Mouse (Mus musculus): Measurements from ENCODE around the gene Gcdh. TPM values are rescaled to one million over a fixed set of nuclear protein-coding genes. Genes with fewer than 3 reads are reported as not detected.
A peak's percentile ranks its signal among the peaks of the same experiment; 100 is the strongest.

Gene Gcdh
- polyA plus RNA-seq, 1 experiment from 2014 or later, result 35.7 TPM

DNA sequence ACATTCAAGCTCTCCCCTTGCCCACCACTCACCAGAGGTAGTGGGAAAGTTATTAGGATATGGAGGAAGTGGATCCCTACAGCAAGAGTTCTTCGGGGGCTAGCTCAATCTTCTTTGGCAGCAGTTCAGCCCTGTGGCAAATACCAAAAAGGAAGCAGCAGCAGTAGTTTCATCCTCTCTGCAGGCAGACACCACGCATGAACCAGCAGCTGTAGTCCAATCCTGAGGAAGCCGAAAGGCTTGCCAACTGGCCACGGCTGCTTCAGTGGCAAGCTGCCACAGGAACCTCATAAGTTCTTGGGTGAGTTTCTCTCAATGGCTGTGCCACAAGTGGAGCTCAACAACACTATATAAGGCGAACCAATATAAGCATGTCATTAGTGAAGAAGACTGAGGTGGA, 2.2 kb upstream of the Gcdh start:
- 88% methylated on average over 5 of the region's 5 CpGs for WGBS
- ATAC-seq (replicated peaks; ENCODE audit: low FRiP score, low TSS enrichment, low read depth), result no peak
- H3K9ac ChIP-seq (ENCODE audit: low read length), result no peak overlapping the region
- no peaks in the 10 kb centered on the region for H3K36me3 ChIP-seq (ENCODE audit: control insufficient read depth, insufficient read depth, low read length)
- no peaks in the 10 kb centered on the region for H3K27me3 ChIP-seq (replicated peaks; ENCODE audit: control insufficient read depth, insufficient read depth, low read length)
- no peak overlapping the region for H3K4me2 ChIP-seq (ENCODE audit: low read length)
- DNase-seq (ENCODE audit: low spot score), result no peak
- H3K9me3 ChIP-seq (ENCODE audit: control insufficient read depth, low read length), result no peaks in the 10 kb centered on the region
- H3K27ac ChIP-seq (ENCODE audit: low read depth), result no peak overlapping the region
- no peak overlapping the region for H3K4me3 ChIP-seq (ENCODE audit: low read depth, low read length)
- peaks cover 8% of the 10 kb centered on the region for H3K4me1 ChIP-seq (replicated peaks; ENCODE audit: control insufficient read depth, insufficient read depth, low read length)

DNA sequence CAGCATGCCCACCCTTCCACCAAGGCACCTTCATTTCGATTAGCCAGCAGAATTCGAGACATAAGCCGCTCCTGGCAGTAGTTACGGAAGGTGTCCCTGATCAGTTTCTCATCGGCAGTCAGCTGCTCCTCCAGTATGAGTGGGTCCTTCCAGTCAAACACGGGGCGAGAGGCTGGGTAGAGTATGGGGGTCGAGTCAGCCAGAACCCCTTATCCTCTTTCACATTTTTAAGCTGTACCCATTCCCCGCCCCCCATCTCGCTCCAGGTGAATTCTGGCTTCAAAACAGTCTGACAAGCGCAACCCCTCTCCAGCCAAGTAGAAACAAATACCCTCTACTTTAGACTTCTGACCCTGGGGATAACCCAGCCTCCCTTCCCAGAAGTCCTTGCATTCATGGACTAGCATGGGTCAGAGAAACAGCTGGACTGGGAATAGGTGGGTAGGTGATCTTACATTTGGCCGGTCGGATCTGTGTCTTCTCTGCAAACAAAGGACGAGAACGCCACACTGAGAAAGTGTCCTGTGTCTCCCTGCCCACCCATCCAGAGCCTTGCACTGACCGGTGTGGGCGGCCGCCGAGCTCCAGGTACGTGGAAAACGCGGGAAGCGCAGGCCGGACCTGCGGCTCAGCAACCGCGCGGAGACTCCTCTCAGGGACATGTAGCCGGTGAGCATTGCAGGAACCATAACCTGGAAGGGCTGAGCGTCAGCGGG, 570 bp downstream of the Gcdh start:
- peak overlapping the region; percentile 58 for H3K9ac ChIP-seq (ENCODE audit: low read length)
- WGBS, result 8% methylated on average over 31 of the region's 31 CpGs
- no peak overlapping the region for H3K27ac ChIP-seq (ENCODE audit: low read depth)
- no peaks in the 10 kb centered on the region for H3K27me3 ChIP-seq (replicated peaks; ENCODE audit: control insufficient read depth, insufficient read depth, low read length)
- H3K36me3 ChIP-seq (ENCODE audit: control insufficient read depth, insufficient read depth, low read length), result peaks cover 16% of the 10 kb centered on the region
- H3K4me1 ChIP-seq (replicated peaks; ENCODE audit: control insufficient read depth, insufficient read depth, low read length), result peaks cover 8% of the 10 kb centered on the region
- ATAC-seq (replicated peaks; ENCODE audit: low FRiP score, low TSS enrichment, low read depth) (peak; percentile 47; the same call in 1 of the 2 replicates), DNase-seq (ENCODE audit: low spot score) (no peak)
- H3K9me3 ChIP-seq (ENCODE audit: control insufficient read depth, low read length), result no peaks in the 10 kb centered on the region
- H3K4me3 ChIP-seq (ENCODE audit: low read depth, low read length), result peak overlapping the region; percentile 74
- H3K4me2 ChIP-seq (ENCODE audit: low read length), result peak overlapping the region; percentile 87

DNA sequence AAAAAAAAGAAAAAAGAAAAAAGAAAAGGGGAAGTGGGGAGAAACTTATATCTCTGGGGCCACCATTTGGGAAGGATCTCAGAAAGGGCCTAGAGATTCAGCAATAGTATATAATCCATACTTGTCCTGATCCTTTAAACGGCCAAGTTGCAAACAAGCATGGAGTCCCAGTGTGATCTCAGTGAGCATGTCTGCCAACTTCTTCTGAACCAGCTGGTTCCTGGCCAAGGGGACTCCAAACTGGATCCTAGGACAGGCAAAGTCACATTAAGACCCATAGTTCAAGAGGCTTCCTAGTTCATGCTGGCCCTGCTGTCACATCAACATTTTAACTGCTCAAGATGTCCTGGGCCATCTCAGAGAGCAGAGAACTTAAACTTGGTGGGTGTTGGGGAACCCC, 4.6 kb downstream of the Gcdh start:
- Histone ChIP-seq H3K27me3 (replicated peaks; ENCODE audit: control insufficient read depth, insufficient read depth, low read length) (no peaks in the 10 kb centered on the region), H3K36me3 (ENCODE audit: control insufficient read depth, insufficient read depth, low read length) (peaks cover 41% of the 10 kb centered on the region), H3K9ac (ENCODE audit: low read length) (no peak overlapping the region), H3K4me2 (ENCODE audit: low read length) (no peak overlapping the region), H3K27ac (ENCODE audit: low read depth) (no peak overlapping the region), H3K4me1 (replicated peaks; ENCODE audit: control insufficient read depth, insufficient read depth, low read length) (peaks cover 4% of the 10 kb centered on the region), H3K4me3 (ENCODE audit: low read depth, low read length) (no peak overlapping the region), H3K9me3 (ENCODE audit: control insufficient read depth, low read length) (no peaks in the 10 kb centered on the region)
- no peak for ATAC-seq (replicated peaks; ENCODE audit: low FRiP score, low TSS enrichment, low read depth)
- DNase-seq (ENCODE audit: low spot score), result no peak
- 96% methylated on average over 1 of the region's 1 CpGs for WGBS

DNA sequence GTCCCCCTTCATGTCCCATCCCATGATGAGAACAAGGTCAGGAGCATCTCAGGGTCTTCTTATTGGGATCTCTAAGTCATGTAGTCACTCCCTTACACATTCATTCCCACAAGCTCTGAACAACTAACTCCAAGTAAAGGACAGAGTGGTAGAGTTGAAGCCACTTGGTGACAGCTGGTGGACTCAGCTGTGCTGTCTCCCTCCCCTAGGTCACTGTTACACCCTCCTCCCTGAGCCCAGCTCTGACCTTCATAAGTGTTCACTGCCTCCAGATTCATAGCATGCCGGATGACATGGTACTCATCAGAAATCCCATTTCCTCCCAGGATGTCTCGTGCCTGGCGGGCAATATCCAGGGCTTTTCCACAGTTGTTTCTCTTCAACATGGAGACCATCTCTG, 5.4 kb downstream of the Gcdh start:
- Histone ChIP-seq H3K9me3 (ENCODE audit: control insufficient read depth, low read length) (no peaks in the 10 kb centered on the region), H3K27ac (ENCODE audit: low read depth) (no peak overlapping the region), H3K36me3 (ENCODE audit: control insufficient read depth, insufficient read depth, low read length) (peaks cover 41% of the 10 kb centered on the region), H3K9ac (ENCODE audit: low read length) (no peak overlapping the region), H3K27me3 (replicated peaks; ENCODE audit: control insufficient read depth, insufficient read depth, low read length) (no peaks in the 10 kb centered on the region), H3K4me2 (ENCODE audit: low read length) (no peak overlapping the region), H3K4me1 (replicated peaks; ENCODE audit: control insufficient read depth, insufficient read depth, low read length) (peaks cover 4% of the 10 kb centered on the region), H3K4me3 (ENCODE audit: low read depth, low read length) (no peak overlapping the region)
- DNase-seq (ENCODE audit: low spot score) (no peak), ATAC-seq (replicated peaks; ENCODE audit: low FRiP score, low TSS enrichment, low read depth) (no peak)
- WGBS, result 90% methylated on average over 3 of the region's 3 CpGs

DNA sequence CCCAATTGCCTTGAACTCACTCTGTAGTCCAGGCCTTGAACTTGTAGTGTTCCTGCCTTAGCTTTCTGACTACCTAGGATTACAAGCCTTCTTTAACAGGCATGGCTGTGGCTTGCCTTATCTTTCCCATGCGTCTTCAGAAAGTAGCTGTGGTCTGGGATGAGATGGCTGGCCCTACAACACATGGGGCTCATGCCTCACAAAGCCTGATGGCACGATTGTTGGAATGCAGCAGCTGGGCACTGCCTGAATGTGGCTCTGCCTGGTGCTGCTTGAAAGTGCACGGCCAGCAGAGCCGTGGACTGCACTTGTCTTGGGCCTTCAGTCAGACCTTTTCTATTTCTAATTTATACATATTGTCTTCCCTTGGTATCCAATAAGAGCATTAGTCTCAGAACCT, 9.0 kb downstream of the Gcdh start:
- H3K4me2 ChIP-seq (ENCODE audit: low read length), result no peak overlapping the region
- no peak overlapping the region for H3K9ac ChIP-seq (ENCODE audit: low read length)
- H3K9me3 ChIP-seq (ENCODE audit: control insufficient read depth, low read length), result no peaks in the 10 kb centered on the region
- H3K27ac ChIP-seq (ENCODE audit: low read depth), result no peak overlapping the region
- H3K36me3 ChIP-seq (ENCODE audit: control insufficient read depth, insufficient read depth, low read length), result peaks cover 37% of the 10 kb centered on the region
- no peaks in the 10 kb centered on the region for H3K4me1 ChIP-seq (replicated peaks; ENCODE audit: control insufficient read depth, insufficient read depth, low read length)
- DNase-seq (ENCODE audit: low spot score), result no peak
- 86% methylated on average over 4 of the region's 4 CpGs for WGBS
- no peak overlapping the region for H3K4me3 ChIP-seq (ENCODE audit: low read depth, low read length)
- H3K27me3 ChIP-seq (replicated peaks; ENCODE audit: control insufficient read depth, insufficient read depth, low read length), result no peaks in the 10 kb centered on the region
- no peak for ATAC-seq (replicated peaks; ENCODE audit: low FRiP score, low TSS enrichment, low read depth)

DNA sequence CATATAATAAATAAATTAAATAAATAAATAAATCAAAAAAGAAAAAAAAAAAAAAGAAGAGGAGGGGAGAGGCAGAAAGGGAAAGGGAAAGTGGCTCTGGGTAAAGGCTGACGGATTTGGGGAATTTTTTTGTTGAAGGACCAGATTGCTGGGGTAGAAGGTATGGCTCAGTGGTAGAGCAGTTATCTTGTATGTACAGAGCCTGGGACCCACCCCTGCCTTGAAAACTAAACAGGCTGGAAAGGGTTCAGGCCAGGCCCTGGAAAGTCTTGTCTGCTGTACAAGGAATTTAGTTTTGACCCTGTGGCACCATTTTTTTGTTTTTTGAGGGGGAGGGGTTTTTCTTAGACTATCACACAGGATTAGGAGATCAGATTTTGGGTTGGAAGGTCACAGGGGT, 14.8 kb downstream of the Gcdh start:
- Histone ChIP-seq H3K27ac (ENCODE audit: low read depth) (no peak overlapping the region), H3K36me3 (ENCODE audit: control insufficient read depth, insufficient read depth, low read length) (no peaks in the 10 kb centered on the region), H3K27me3 (replicated peaks; ENCODE audit: control insufficient read depth, insufficient read depth, low read length) (no peaks in the 10 kb centered on the region), H3K4me3 (ENCODE audit: low read depth, low read length) (no peak overlapping the region), H3K9ac (ENCODE audit: low read length) (no peak overlapping the region), H3K4me1 (replicated peaks; ENCODE audit: control insufficient read depth, insufficient read depth, low read length) (no peaks in the 10 kb centered on the region), H3K9me3 (ENCODE audit: control insufficient read depth, low read length) (no peaks in the 10 kb centered on the region), H3K4me2 (ENCODE audit: low read length) (no peak overlapping the region)
- ATAC-seq (replicated peaks; ENCODE audit: low FRiP score, low TSS enrichment, low read depth) (no peak), DNase-seq (ENCODE audit: low spot score) (no peak)
- 88% methylated on average over 1 of the region's 1 CpGs for WGBS

DNA sequence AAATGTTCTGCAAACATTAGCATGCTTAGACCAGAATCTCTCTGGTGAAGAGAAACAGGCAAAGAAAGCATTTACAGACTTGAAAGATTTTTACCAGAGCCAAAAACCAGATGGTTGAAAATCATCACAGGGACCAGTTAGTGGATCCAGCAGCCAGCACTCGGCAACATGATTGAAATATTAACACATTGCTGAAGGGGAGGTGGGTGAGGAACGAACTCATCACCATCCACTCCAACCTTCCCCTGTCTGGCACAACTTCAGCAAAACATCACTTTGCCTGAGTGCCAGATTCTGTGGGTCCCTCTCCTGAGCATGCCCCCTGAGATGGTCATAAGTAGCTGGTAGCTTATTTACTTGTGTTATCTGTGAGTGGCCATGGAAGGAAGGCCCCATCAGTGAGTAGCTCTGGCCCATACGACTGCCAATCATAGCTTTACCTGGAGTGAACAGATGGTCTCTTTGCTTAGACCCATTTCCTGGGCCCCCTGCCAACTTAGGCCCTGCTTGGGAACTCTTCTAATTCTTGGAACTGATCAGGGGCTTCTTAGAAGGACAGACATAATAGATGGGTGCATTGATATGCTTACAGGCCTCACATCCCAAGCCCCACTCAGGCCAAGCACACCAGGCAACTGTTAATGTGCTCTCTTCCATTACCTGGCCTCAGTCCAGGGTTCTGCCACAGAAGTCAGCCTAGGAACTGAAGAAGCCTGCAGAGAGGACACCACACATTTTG, 16.3 kb downstream of the Gcdh start:
- 82% methylated on average over 3 of the region's 3 CpGs for WGBS
- no peak for ATAC-seq (replicated peaks; ENCODE audit: low FRiP score, low TSS enrichment, low read depth)

DNA sequence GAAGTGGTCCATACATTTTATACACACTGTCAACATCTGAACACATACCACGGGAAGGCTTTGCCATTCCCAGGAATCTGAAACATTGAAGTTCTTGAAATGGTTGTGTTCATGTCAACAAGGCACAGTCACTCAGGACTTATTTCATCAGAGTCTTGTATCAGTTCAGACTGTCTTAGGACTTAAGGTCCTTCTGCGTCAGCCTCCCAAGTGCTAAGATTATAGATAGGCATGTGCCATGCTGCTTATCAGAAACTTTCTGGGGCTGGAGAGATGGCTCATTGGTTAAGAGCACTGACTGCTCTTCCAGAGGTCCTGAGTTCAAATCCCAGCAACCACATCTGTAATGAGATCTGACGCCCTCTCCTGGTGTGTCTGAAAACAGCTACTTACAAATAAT, 19.4 kb downstream of the Gcdh start:
- peaks cover 13% of the 10 kb centered on the region for H3K4me1 ChIP-seq (replicated peaks; ENCODE audit: control insufficient read depth, insufficient read depth, low read length)
- no peak for ATAC-seq (replicated peaks; ENCODE audit: low FRiP score, low TSS enrichment, low read depth)
- DNase-seq (ENCODE audit: low spot score), result no peak
- H3K9me3 ChIP-seq (ENCODE audit: control insufficient read depth, low read length), result no peaks in the 10 kb centered on the region
- 87% methylated on average over 3 of the region's 3 CpGs for WGBS
- H3K27ac ChIP-seq (ENCODE audit: low read depth), result no peak overlapping the region
- H3K36me3 ChIP-seq (ENCODE audit: control insufficient read depth, insufficient read depth, low read length), result no peaks in the 10 kb centered on the region
- no peak overlapping the region for H3K4me3 ChIP-seq (ENCODE audit: low read depth, low read length)
- H3K4me2 ChIP-seq (ENCODE audit: low read length), result no peak overlapping the region
- no peaks in the 10 kb centered on the region for H3K27me3 ChIP-seq (replicated peaks; ENCODE audit: control insufficient read depth, insufficient read depth, low read length)
- no peak overlapping the region for H3K9ac ChIP-seq (ENCODE audit: low read length)

More for the DNA sequence above, 16.3 kb downstream of the Gcdh start:
- H3K36me3 ChIP-seq (ENCODE audit: control insufficient read depth, insufficient read depth, low read length), result no peaks in the 10 kb centered on the region
- H3K27ac ChIP-seq (ENCODE audit: low read depth), result no peak overlapping the region
- peaks cover 6% of the 10 kb centered on the region for H3K4me1 ChIP-seq (replicated peaks; ENCODE audit: control insufficient read depth, insufficient read depth, low read length)
- no peaks in the 10 kb centered on the region for H3K9me3 ChIP-seq (ENCODE audit: control insufficient read depth, low read length)
- DNase-seq (ENCODE audit: low spot score), result no peak
- no peak overlapping the region for H3K9ac ChIP-seq (ENCODE audit: low read length)
- H3K4me2 ChIP-seq (ENCODE audit: low read length), result no peak overlapping the region
- H3K4me3 ChIP-seq (ENCODE audit: low read depth, low read length), result no peak overlapping the region
- H3K27me3 ChIP-seq (replicated peaks; ENCODE audit: control insufficient read depth, insufficient read depth, low read length), result no peaks in the 10 kb centered on the region

DNA sequence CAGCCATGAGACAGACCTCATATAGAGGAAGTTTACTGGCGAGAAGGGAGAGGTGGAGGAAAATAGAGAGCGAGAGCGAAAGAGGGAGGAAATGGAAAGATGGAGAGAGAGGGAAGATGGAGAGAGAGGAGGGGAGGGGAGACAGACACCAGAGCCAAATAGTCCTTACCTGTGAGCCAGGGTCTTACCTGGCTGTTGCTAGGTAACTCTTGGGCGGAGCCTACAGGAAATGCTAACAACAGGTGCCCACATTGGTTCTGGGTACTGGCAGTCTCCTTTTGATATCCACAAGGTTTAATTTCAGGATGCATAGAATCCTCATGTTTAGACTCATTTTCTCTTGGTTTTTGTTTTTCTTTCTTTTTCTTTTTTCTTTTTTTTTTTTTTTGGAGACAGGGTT, 20.7 kb downstream of the Gcdh start:
- Histone ChIP-seq H3K9ac (ENCODE audit: low read length) (no peak overlapping the region), H3K27ac (ENCODE audit: low read depth) (no peak overlapping the region), H3K9me3 (ENCODE audit: control insufficient read depth, low read length) (no peaks in the 10 kb centered on the region), H3K27me3 (replicated peaks; ENCODE audit: control insufficient read depth, insufficient read depth, low read length) (no peaks in the 10 kb centered on the region), H3K4me1 (replicated peaks; ENCODE audit: control insufficient read depth, insufficient read depth, low read length) (peaks cover 13% of the 10 kb centered on the region), H3K4me3 (ENCODE audit: low read depth, low read length) (peak overlapping the region; percentile 43), H3K36me3 (ENCODE audit: control insufficient read depth, insufficient read depth, low read length) (peaks cover 12% of the 10 kb centered on the region), H3K4me2 (ENCODE audit: low read length) (peak overlapping the region; percentile 84)
- no peak for DNase-seq (ENCODE audit: low spot score)
- no peak for ATAC-seq (replicated peaks; ENCODE audit: low FRiP score, low TSS enrichment, low read depth)
- WGBS, result 55% methylated on average over 4 of the region's 4 CpGs

All from intestine, embryonic 14.5 days (tissue).